Mouse (Mus musculus): ENCODE measurements around the gene Apbb2.

The Apbb2 gene

DNA sequence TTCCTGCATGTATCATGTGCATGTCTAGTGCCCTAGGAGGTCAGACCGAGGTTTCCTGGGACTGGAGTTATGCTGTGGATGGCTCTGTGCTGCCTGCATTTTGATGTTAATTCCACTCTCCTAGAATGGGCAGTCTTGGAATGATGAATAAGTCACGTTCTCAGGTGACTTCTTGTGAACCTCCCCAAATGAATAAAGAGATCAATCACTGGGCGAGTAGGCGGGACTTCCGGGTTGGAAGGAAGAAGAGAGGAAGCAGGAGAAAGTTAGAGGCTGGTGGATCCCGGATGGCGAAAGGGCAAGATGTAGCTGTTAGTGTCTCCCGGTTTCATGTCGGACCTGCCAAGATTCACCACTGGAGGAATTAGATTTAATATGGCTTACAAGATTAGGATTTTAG, 276.3 kb downstream of the Apbb2 start:
- DNase-seq (ENCODE audit: low read depth, low spot score): no peak

DNA sequence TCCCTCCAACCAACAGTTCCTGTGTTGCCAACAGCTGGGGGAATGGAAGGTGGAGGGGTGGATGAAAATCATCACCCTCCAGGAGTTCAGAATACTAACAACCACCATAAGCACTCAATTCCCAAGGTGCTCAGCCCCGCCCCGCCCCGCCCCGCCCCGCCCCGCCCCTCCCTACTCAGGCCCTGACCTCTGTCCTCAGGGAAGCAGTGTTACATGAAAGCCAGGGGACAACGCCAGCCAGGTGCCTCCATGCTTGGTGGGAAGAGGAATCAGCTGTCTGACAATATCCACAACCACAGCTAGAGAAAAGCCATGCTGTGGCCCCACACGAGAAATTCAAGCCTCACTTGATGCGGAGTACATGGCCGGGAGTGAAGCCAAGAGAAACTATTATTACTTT, 276.7 kb downstream of the Apbb2 start:
- DNase-seq (ENCODE audit: low read depth, low spot score): no peak

DNA sequence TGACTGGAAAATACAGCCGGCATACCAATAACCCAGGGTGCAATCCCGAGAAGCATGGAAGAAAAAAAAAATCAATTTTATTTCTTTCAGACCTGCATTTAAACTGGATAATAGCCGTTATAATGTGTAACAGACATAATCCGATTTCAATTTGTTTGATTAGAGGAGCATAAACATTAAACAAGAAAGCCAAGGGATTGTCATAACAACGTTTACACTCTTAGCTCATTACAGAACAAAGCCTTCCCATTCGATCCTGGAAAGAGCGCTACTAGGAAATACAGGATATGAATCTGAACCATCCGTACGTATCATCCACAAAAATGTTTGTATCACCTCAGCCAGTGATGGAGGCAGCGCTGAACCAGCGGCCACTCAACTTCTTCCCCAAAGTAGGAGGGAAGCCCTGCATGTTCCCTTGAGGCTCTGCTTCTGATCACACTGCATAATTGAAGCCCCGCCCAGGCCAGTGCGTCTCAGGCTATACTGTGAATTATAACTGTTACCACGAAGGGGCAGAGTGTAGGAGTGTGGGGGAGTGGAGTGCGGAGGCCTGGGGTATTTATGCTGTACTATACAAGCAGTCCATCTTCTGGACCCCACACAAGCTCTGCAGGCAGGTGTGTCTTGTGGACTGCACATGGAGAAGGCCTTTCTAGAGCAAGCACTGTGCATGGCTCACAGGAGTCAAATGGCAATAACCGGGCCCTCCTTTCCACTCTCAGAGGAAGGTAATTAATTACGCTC, 278.1 kb downstream of the Apbb2 start:
- DNase-seq (ENCODE audit: low read depth, low spot score): no peak

DNA sequence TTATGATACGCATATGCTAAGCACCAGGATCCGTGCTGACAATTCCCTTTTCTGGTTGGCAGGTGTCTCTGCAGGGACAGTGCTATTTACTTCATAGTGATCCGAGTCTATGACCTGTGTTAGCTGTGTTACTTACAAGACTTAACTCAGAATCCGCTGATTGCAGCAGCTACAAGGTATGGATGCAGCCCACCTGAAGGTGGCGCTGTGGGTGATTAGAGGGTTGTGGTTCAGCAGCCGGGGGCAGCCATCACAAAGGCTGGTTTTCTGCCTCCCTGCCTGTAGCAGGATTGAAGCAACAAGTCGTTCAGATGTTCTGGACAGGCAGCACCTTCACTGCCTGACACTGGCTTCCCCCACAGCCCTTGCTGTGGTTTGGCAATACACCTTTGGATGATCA, 280.0 kb downstream of the Apbb2 start:
- DNase-seq (ENCODE audit: low read depth, low spot score): peak; percentile 29

DNA sequence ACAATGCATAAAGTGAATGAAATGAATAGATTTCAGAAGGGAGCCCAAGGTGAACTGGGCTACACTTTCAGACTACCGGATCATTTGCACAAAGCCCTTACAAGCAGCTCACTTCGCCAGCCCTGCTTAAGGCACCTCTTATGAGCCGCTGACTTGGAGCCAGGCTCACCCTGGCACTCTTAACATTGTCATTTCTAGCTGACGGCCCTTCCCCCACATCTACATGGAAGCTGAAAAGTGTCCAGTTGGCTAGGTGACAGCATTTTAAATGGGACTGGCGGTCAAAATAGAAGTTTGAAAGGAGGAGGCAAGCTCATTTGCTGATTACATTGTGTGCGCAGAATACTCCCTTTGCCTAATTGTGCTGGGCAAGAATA, 280.6 kb downstream of the Apbb2 start:
- DNase-seq (ENCODE audit: low read depth, low spot score): peak; percentile 32

DNA sequence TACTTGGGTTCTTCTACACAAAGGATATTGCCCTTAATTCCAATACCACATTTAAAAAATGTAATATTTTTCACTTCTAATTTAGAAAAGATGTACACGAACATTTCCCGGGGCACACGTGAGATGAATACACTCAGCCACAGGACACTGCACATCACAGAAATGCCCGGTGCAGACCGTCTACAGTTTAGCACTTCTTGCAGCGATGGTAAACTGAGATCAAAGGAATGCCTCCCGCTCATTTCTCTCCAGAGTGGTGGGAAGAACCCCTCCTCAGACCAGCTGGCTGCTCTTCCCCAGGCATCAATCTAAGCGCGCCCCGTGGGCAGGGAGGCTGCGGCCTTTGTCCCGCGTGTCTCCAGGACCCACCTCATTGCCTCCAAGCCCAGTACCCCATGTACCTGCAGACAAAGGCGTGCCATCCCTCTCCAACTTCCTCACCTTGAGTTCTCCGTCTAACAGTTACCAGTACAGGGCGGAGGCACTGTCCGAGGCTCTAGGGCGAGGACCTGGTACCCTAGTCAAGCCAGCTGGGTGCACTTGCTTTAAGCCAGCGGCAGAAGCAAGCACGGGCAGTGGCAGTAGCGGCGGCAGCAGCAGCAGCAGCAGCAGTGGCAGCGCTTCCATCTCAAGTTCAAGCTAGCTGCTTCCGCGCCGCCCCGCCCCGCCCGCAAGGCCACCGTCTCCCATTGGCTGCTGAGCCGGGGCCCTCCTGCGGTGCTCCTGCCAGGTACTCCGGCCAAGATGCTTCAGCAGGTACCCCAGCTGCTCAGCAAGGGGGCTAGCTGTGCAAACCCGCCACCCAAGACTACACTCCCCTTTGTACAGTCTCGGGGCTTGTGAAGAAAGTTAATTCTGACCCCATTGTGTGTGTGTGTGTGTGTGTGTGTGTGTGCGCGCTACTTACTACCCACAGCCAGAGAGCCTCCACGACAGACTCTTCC, 281.3 kb downstream of the Apbb2 start:
- DNase-seq (ENCODE audit: low read depth, low spot score): peak; percentile 25

DNA sequence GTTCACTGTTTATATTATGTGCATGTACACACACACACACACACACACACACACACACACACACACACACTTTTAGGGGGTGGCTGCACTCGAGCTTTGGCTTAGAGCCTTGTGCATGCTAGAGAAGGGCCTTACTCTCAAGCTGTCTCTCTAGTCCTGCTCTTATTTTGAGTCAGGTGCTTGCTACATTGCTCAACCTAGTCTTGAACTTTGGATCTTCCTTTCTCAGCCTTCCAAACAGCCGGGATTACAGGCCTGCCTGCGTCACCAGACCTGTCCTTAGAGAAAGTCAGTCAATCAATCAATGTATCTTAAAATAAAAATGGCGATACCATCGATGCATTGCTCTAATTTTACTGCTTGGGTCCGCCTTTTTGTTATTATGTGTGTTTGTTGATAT, 287.8 kb downstream of the Apbb2 start:
- DNase-seq (ENCODE audit: low read depth, low spot score): no peak

DNA sequence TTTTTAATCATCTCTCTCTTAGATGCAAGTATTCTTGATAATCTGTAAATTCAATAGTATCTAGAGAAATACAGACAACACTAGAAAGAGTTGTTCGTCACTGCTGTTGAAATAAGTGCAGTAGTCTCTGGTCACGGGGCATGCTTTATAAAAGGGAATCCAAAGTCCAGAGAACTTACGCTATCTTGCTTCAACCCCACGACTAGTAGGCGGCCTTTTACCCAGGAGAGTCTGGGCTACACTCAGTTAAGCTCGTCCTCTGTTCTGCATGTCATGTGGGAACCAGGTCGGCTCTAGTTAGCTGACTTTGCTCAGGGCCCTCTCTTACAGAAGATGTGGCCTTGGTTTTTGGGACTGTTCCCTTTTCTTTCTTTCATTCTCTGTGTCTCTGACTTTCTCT, 289.8 kb downstream of the Apbb2 start:
- no peak for DNase-seq (ENCODE audit: low read depth, low spot score)

DNA sequence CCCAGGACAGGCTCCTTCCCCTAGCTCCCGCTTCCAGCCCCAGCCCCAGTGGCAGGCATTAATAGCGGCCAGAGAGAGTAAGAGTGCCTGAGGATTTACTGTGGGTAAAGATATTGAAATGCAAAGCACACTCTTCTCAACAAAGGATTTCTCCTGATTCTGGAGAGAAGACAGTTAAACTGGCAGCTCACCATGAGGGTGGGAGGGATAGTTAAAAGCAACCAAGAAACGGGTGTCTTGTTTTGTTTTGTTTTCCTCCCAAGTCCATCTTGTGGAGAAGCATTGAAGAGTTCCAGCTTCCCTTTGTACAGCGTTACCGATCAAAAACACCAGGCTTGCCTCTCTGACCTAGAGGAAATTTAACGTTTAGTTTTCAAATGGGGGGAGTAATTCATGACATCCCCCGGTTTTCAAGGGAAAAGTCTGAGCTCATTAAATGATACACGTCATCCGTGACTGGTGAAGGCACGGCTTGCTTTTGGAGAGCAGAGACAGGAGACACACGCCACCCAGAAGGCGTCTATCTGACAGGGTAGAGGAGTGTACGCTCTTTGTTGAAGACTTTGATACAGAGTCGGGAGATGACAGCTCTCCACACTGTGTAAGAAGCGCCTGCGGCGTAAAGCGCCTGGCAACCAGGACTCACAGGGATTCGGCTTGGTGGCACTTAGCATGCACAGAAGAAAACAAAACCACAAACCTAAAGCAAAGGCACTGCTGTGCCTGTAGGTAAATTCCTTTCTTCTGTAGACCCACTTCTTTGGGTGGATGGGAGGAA, 290.4 kb downstream of the Apbb2 start:
- DNase-seq (ENCODE audit: low read depth, low spot score): no peak

DNA sequence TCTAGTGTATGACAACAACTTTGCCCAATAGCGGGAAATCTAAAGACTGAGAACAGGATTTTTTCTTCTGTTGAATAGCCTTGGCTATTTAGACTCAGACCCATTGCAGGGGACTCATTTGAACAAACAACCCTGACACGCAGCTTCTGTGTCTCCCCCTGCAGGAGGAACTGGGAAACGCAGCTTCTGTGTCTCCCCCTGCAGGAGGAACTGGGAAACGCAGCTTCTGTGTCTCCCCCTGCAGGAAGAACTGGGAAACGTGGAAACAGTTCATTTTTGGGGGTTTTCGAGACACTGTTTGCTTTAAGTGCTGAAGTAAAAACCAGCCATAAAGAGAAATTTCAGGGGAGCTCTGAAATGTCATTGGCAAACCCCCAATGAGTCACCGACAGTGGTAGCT, 292.2 kb downstream of the Apbb2 start:
- DNase-seq (ENCODE audit: low read depth, low spot score): no peak

DNA sequence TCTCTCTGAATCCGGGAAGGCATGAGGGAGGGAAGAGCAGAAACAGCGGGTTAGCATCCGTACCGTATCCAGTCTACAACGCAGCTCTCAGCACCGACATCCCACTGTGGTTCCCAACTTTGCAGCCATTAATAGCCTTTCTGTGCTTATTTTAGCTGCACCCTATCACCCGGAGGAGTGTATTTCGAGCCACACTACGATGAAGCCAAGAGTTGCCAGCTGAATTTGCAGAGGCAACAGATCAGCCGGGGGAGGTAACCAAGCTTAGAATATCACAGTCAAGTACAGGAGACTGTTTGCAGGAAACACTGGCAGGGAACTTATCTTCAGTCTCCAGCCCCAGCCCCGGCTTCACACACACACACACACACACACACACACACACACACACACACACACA, 295.0 kb downstream of the Apbb2 start:
- no peak for DNase-seq (ENCODE audit: low read depth, low spot score)

DNA sequence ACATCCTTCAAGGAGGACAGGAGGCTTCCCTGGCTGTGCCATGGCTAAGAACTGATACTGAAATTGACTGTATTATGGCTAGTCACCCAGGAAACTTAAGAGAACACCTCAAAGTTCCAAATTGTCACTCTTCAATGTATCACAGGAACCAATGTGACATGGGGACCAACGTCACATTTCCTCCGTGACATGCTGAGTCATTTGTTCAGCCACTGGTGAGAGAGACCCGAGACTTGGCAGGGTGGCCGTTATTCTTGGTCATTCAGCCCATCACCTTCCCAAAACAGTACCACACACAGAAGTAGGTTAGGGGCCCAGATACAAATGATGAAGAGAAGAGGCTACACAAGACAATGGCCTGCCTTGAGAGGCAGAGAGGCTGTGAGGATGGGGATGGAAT, 295.5 kb downstream of the Apbb2 start:
- DNase-seq (ENCODE audit: low read depth, low spot score): no peak

DNA sequence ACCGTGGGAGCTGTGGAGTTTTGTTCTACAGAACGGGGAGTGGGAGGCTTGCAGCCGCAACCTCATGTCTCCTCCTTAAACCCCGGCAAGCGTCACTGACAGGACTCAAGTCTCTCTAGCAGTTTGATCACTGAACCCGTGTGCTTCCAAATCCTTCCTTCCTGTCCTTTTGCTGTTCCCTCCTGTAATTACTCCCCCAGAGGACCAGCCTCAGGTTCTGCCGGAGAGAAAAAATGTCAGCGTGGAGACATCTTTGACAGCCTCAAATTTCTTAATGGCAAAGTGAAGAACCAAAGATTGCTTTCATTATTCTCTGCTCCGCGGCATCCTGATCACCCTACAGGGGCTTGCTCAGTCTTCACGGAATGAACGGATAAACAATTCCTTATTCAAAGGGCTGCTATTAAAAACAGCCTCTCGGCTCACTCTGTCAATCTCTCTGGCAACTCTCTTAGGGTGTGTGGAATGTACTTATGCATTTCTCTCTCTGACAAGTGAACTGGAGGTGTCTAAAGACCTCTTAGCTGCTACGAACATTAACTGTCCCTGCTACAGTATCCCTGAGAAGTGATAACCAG, 298.7 kb downstream of the Apbb2 start:
- no peak for DNase-seq (ENCODE audit: low read depth, low spot score)

DNA sequence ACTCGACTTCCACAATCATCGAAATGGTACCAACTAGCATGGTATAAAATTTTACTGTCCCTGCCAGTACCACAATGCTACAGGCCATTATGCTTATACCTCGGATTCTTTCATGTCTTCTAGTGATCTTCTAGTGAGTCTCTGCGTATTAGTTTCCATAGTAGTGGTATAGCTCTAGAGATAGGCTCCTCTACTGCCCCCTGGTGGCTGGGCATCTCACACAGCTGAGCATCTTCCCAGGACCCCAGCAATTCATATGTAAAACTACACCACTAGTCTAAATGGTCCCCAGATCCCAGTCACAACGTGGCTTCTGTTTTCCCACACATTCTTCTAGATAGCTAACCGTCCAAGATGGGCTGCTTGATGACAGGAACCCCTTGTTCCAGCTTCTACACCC, 299.2 kb downstream of the Apbb2 start:
- no peak for DNase-seq (ENCODE audit: low read depth, low spot score)

DNA sequence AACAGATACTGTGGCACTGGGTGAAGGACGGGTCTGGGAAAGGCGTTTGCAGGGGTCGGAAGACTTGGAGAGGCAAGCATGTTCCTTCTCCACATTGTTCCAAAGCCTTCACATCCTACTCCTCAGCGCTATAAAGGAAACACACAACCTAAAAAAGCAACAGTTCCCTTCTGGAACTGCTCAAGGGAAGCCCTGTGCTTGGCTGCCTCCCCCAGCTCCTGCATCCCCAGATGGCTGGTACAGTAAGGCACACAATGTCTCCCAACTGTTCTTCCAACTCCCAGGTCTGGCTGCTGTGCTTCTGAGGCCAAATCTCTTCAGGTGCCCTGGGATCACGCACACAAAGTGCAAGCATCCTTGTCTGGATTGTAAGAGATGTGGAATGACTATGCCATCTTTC, 302.8 kb downstream of the Apbb2 start:
- no peak for DNase-seq (ENCODE audit: low read depth, low spot score)

DNA sequence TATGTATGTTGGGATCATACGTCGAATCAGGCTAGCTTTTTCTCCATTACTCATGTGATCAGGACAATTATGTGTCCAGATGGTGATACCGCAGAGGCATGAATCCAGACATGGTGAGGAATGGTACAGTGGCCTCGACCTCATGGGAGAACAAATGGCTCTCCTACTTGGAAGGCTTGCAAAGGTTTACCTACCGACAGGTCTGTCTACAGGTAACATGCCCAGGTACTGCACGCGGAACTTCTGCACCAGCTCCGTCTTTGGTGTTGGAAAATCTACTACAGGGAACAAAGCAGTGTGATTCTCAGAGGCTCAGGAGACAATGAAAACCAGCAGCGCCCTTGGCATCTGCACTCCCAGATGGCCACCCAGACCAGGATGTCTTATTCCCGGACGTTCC, 307.8 kb downstream of the Apbb2 start:
- DNase-seq (ENCODE audit: low read depth, low spot score): no peak

DNA sequence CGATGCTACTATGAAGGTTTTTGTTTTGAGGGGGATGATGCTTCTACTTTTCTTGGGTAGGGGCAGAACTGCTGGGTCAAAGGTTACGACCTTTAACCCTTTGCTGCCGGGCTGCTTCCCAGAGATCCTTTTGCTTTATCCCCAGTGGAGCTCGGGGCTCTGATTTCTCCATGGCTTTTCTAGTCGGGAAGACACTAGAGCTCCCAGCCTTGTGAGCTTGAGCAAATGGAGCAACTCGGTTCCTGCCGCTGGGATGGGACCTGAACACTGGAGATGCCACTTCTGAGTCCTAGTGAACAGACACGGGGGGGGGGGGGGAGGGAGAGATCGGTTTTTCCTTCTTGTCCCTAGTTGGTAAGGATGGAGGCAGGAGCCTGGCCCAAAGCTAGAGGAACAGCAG, 308.3 kb downstream of the Apbb2 start:
- no peak for DNase-seq (ENCODE audit: low read depth, low spot score)

DNA sequence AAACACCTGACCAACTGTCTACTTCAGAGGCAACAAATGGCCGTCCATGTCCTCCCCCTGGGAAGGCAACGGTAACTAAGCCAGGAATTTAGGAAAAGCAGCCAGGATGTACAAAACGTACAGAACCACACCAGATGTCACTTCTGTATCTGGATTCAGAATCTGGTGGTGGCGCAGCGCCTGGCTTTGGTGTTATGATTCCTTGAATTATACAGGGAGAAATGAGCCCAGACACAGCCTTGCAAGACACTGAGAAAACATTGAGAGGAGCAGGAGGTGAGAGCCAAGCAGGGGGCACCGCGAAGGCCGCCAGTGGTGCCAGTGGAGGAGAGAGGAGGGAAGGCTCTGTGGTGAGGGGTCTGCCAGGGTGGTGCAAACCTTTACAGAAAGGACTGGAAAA, 313.1 kb downstream of the Apbb2 start:
- DNase-seq (ENCODE audit: low read depth, low spot score): no peak

DNA sequence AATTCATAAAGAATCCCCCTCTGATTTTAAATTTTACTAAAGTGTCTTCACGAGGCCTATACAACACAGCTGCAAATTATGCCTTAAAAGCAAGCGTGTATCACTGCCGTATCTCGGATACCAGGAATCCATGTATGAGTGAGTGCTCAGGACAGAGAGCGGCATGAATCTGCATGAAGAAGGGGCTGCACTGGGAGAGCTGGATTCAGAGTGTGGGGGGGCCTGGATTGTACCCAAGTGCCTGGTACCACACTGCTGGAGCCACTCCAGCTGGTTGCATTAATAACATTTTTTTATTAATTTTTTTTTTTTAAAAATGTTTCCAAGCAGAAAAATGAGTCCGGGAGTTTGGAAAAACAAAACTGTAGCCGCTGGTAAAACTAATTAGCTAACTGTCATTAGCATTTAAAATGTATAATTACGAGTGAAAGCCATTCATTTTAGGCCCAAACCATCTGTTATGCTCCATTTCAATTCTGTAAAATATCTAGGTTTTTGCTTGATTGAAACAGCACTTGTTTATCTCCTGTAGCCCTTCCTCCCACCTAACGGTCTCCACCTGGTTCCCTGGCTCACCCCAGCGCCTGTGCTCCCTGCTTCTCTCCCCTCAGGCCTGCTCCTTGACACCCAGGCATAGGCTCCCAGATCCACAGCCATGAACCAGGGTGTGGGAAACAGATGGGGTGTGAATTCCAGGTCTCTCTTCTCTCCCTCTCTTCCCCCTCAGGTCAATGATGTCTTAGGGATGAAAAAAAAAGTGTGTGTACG, 314.1 kb downstream of the Apbb2 start:
- DNase-seq (ENCODE audit: low read depth, low spot score): no peak

DNA sequence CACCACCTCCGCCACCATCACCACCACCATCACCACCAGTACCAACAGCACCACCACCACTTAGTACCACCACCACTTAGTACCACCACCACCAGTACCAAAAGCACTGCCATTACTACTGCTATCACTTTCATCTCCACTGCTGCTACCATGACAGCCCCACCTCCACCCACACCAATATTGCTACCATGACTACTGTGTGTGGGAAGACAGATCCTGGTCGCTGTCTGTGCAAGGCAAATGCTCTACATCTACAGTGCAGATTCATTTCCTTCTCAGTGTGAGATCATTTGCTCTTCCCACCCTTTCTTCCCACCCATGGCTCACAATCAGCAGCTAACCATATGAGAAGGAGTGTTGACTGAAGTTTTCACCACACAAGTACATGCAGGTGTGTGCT, 315.7 kb downstream of the Apbb2 start:
- no peak for DNase-seq (ENCODE audit: low read depth, low spot score)

Data from retina, postnatal 7 days (tissue).